8 mouse cellular contexts compared by ENCODE assay signal in genomic region chr2:16450838-16451665, GRCm38 (mm10).
DNase-seq lines count a peak whose midpoint lies in the region; ATAC-seq and TF ChIP-seq lines count a peak whose summit lies in the region.

No protein-coding gene starts in this region.

- no peak overlapping the region for H3K4me3 ChIP-seq in hindbrain, embryonic 11.5 days (ENCODE audit: low read depth, low read length)
- H3K4me3 ChIP-seq in limb, embryonic 13.5 days = no peak overlapping the region
- H3K4me3 ChIP-seq in left cerebral cortex, adult 2 months = no peak overlapping the region

- H3K9me3 ChIP-seq in hindbrain, embryonic 11.5 days (ENCODE audit: control insufficient read depth, low read length) = no peaks in the 10 kb centered on the region
- H3K9me3 ChIP-seq in limb, embryonic 13.5 days = peaks cover 3% of the 10 kb centered on the region

- H3K9ac ChIP-seq in hindbrain, embryonic 11.5 days (ENCODE audit: low read depth, low read length) = no peak overlapping the region
- no peak overlapping the region for H3K9ac ChIP-seq in limb, embryonic 13.5 days

- H3K36me3 ChIP-seq in hindbrain, embryonic 11.5 days (ENCODE audit: control insufficient read depth, insufficient read depth, low read length) = no peaks in the 10 kb centered on the region
- H3K36me3 ChIP-seq in limb, embryonic 13.5 days = no peaks in the 10 kb centered on the region

- H3K27ac ChIP-seq in hindbrain, embryonic 11.5 days (ENCODE audit: low read depth, low read length) = no peak overlapping the region
- peak overlapping the region; percentile 70 for H3K27ac ChIP-seq in limb, embryonic 13.5 days
- H3K27ac ChIP-seq in left cerebral cortex, adult 2 months = no peak overlapping the region

- 54% methylated on average over 7 of the region's 7 CpGs for WGBS in hindbrain, embryonic 11.5 days
- WGBS in limb, embryonic 13.5 days = 26% methylated on average over 7 of the region's 7 CpGs

- no peak for TF ChIP-seq CTCF in left cerebral cortex, adult 2 months (IDR thresholded peaks at IDR 0.05)

- peak; percentile 62 for DNase-seq in adrenal gland, postnatal 25 days
- peak; percentile 96 for DNase-seq in fibroblast of lung, adult 2 months (ENCODE audit: low read depth)
- DNase-seq in hindbrain, embryonic 11.5 days (ENCODE audit: low spot score) = peak; percentile 14
- peak; percentile 47 for DNase-seq in ovary, postnatal 14 days (ENCODE audit: low spot score)
- DNase-seq in retina, postnatal 1 day = no peak
- DNase-seq in right cerebral cortex, adult 2 months (ENCODE audit: low spot score in 2 of 2) = no peak
- DNase-seq in left cerebral cortex, adult 2 months (ENCODE audit: extremely low spot score in 1 of 2, low spot score in 2 of 2) = no peak

- intact Hi-C loops in left cerebral cortex, adult 2 months (cut with DNase I) = no loop called here

- H3K27me3 ChIP-seq in hindbrain, embryonic 11.5 days (ENCODE audit: control insufficient read depth, insufficient read depth, low read length) = no peaks in the 10 kb centered on the region
- no peaks in the 10 kb centered on the region for H3K27me3 ChIP-seq in limb, embryonic 13.5 days

- no peaks in the 10 kb centered on the region for H3K4me1 ChIP-seq in hindbrain, embryonic 11.5 days (replicated peaks; ENCODE audit: control insufficient read depth, insufficient read depth, low read length)
- H3K4me1 ChIP-seq in limb, embryonic 13.5 days = peaks cover 15% of the 10 kb centered on the region

- H3K4me2 ChIP-seq in hindbrain, embryonic 11.5 days (replicated peaks; ENCODE audit: low read depth, low read length) = no peak overlapping the region
- H3K4me2 ChIP-seq in limb, embryonic 13.5 days (replicated peaks) = peak overlapping the region; percentile 28

- ATAC-seq in hindbrain, embryonic 11.5 days (ENCODE audit: low FRiP score) = peak; percentile 74
- peak; percentile 80 for ATAC-seq in limb, embryonic 13.5 days (ENCODE audit: low FRiP score, low read depth)

Comparison
In these comparisons a context has a peak if more than half of its experiments do, and no peak if none do; other contexts are left out.
1. DNase-seq: peak in adrenal gland, postnatal 25 days (single experiment), fibroblast of lung, adult 2 months (single experiment), hindbrain, embryonic 11.5 days (single experiment) and ovary, postnatal 14 days (single experiment); none in retina, postnatal 1 day (single experiment), right cerebral cortex, adult 2 months (0 of 2) and left cerebral cortex, adult 2 months (0 of 2).